Comparison of ENCODE assay signal across 7 mouse cellular contexts in genomic region chr6:87277527-87277926, GRCm38 (mm10). TPM values are rescaled to one million over a fixed set of nuclear protein-coding genes. Genes with fewer than 3 reads are reported as not detected.
A peak's percentile ranks its signal among the peaks of the same experiment; 100 is the strongest.
DNase-seq lines count a peak whose midpoint lies in the region; ATAC-seq lines count a peak whose summit lies in the region.

No protein-coding gene starts in this region.

- no peak overlapping the region for H3K4me2 ChIP-seq in midbrain, embryonic 11.5 days
- H3K4me2 ChIP-seq in midbrain, embryonic 15.5 days = no peak overlapping the region
- no peak overlapping the region for H3K4me2 ChIP-seq in embryonic facial prominence, embryonic 14.5 days (ENCODE audit: low read depth, low read length)
- H3K4me2 ChIP-seq in limb, embryonic 13.5 days (replicated peaks) = no peak overlapping the region

- WGBS in midbrain, embryonic 11.5 days = 40% methylated on average over 3 of the region's 3 CpGs
- WGBS in midbrain, embryonic 15.5 days = 35% methylated on average over 3 of the region's 3 CpGs
- WGBS in embryonic facial prominence, embryonic 14.5 days = 27% methylated on average over 3 of the region's 3 CpGs
- WGBS in limb, embryonic 13.5 days = 28% methylated on average over 3 of the region's 3 CpGs

- H3K9ac ChIP-seq in midbrain, embryonic 11.5 days (ENCODE audit: low read length) = no peak overlapping the region
- no peak overlapping the region for H3K9ac ChIP-seq in midbrain, embryonic 15.5 days
- no peak overlapping the region for H3K9ac ChIP-seq in embryonic facial prominence, embryonic 14.5 days (ENCODE audit: low read depth, low read length)
- no peak overlapping the region for H3K9ac ChIP-seq in limb, embryonic 13.5 days

- DNase-seq in midbrain, embryonic 11.5 days (ENCODE audit: low spot score, missing footprints) = no peak
- DNase-seq in embryonic facial prominence, embryonic 14.5 days (ENCODE audit: low spot score) = peak; percentile 88
- peak; percentile 36 for DNase-seq in ovary, postnatal 36 days (ENCODE audit: low spot score)

- H3K36me3 ChIP-seq in midbrain, embryonic 11.5 days (ENCODE audit: control insufficient read depth, insufficient read depth, low read length) = peaks cover 4% of the 10 kb centered on the region; the same call in 1 of the 2 replicates
- no peaks in the 10 kb centered on the region for H3K36me3 ChIP-seq in midbrain, embryonic 15.5 days (replicated peaks)
- H3K36me3 ChIP-seq in embryonic facial prominence, embryonic 14.5 days (ENCODE audit: control insufficient read depth, insufficient read depth, low read length) = peaks cover 41% of the 10 kb centered on the region
- peaks cover 59% of the 10 kb centered on the region for H3K36me3 ChIP-seq in limb, embryonic 13.5 days

- no peaks in the 10 kb centered on the region for H3K27me3 ChIP-seq in midbrain, embryonic 11.5 days (ENCODE audit: control insufficient read depth, insufficient read depth, low read length)
- H3K27me3 ChIP-seq in midbrain, embryonic 15.5 days (replicated peaks) = no peaks in the 10 kb centered on the region
- H3K27me3 ChIP-seq in embryonic facial prominence, embryonic 14.5 days (replicated peaks; ENCODE audit: control insufficient read depth, insufficient read depth, low read length) = no peaks in the 10 kb centered on the region
- no peaks in the 10 kb centered on the region for H3K27me3 ChIP-seq in limb, embryonic 13.5 days

- peaks cover 4% of the 10 kb centered on the region; the same call in 1 of the 2 replicates for H3K9me3 ChIP-seq in midbrain, embryonic 11.5 days (ENCODE audit: control insufficient read depth, low read length)
- no peaks in the 10 kb centered on the region for H3K9me3 ChIP-seq in midbrain, embryonic 15.5 days
- H3K9me3 ChIP-seq in embryonic facial prominence, embryonic 14.5 days (ENCODE audit: control insufficient read depth, low read length) = peaks cover 5% of the 10 kb centered on the region
- H3K9me3 ChIP-seq in limb, embryonic 13.5 days = peaks cover 4% of the 10 kb centered on the region; the same call in 1 of the 2 replicates

- ATAC-seq in midbrain, embryonic 11.5 days (ENCODE audit: low FRiP score) = peak; percentile 50; the same call in 1 of the 2 replicates
- ATAC-seq in midbrain, embryonic 15.5 days (replicated peaks) = no peak
- peak; percentile 56 for ATAC-seq in embryonic facial prominence, embryonic 14.5 days (ENCODE audit: low read depth)
- ATAC-seq in hematopoietic stem cell, adult 5-6 weeks (replicated peaks in 1 of 2; ENCODE audit: insufficient read depth in 1 of 2, low FRiP score in 2 of 2, low TSS enrichment in 1 of 2, low read depth in 1 of 2, poor library complexity in 2 of 2, severe bottlenecking in 2 of 2) = peak; percentile 26 to 44; a peak in 2 of 4 replicates
- no peak for ATAC-seq in limb, embryonic 13.5 days (ENCODE audit: low FRiP score, low read depth)
- no peak for ATAC-seq in megakaryocyte-erythroid progenitor cell, adult 5-6 weeks (replicated peaks; ENCODE audit: low FRiP score, low TSS enrichment, poor library complexity, severe bottlenecking)

- H3K4me1 ChIP-seq in midbrain, embryonic 11.5 days (ENCODE audit: control insufficient read depth, insufficient read depth, low read length) = peaks cover 5% of the 10 kb centered on the region
- peaks cover 6% of the 10 kb centered on the region; the same call in 1 of the 2 replicates for H3K4me1 ChIP-seq in midbrain, embryonic 15.5 days
- H3K4me1 ChIP-seq in embryonic facial prominence, embryonic 14.5 days (ENCODE audit: control insufficient read depth, insufficient read depth, low read length) = peaks cover 25% of the 10 kb centered on the region
- peaks cover 49% of the 10 kb centered on the region for H3K4me1 ChIP-seq in limb, embryonic 13.5 days

- H3K4me3 ChIP-seq in midbrain, embryonic 11.5 days (ENCODE audit: low read depth, low read length) = no peak overlapping the region
- H3K4me3 ChIP-seq in midbrain, embryonic 15.5 days = no peak overlapping the region
- H3K4me3 ChIP-seq in embryonic facial prominence, embryonic 14.5 days (ENCODE audit: low read depth, low read length) = no peak overlapping the region
- H3K4me3 ChIP-seq in limb, embryonic 13.5 days = no peak overlapping the region

- no peak overlapping the region for H3K27ac ChIP-seq in midbrain, embryonic 11.5 days (ENCODE audit: low read depth, low read length)
- no peak overlapping the region for H3K27ac ChIP-seq in midbrain, embryonic 15.5 days
- no peak overlapping the region; the same call in 1 of the 2 replicates for H3K27ac ChIP-seq in embryonic facial prominence, embryonic 14.5 days (replicated peaks; ENCODE audit: low read depth, low read length)
- H3K27ac ChIP-seq in limb, embryonic 13.5 days = peak overlapping the region; percentile 45; the same call in 1 of the 2 replicates

RNA-seq across cellular contexts. Expression of gene Antxr1, which starts 58.1 kb away (rescaled TPM):
- 4.9 and 5.4 TPM in 2 replicates for polyA plus RNA-seq in midbrain, embryonic 11.5 days (2014; fragmentation: Nextera tagmentation; extraction: Ambion mirVana)
- 3.4 and 3.9 TPM in 2 replicates for polyA plus RNA-seq in midbrain, embryonic 15.5 days (2015; fragmentation: Nextera tagmentation; extraction: Ambion mirVana)
- polyA plus RNA-seq in embryonic facial prominence, embryonic 14.5 days (2014; fragmentation: Nextera tagmentation; extraction: Ambion mirVana) = 28.6 and 29.1 TPM in 2 replicates
- 0.10 and 2.5 TPM in 2 replicates for total RNA-seq in hematopoietic stem cell, adult 5-6 weeks (2017)
- polyA plus RNA-seq in limb, embryonic 13.5 days (2015; fragmentation: Nextera tagmentation; extraction: Ambion mirVana) = 20.2 and 21.1 TPM in 2 replicates
- total RNA-seq in megakaryocyte-erythroid progenitor cell, adult 5-6 weeks (2014; fragmentation: Nextera tagmentation) = not detected in 2 replicates
- total RNA-seq in megakaryocyte-erythroid progenitor cell, adult 5-6 weeks (2017) = not detected in 2 replicates

Comparison
In these comparisons a context has a peak if more than half of its experiments do, and no peak if none do; other contexts are left out.
1. ATAC-seq: peak in midbrain, embryonic 11.5 days (single experiment), embryonic facial prominence, embryonic 14.5 days (single experiment) and hematopoietic stem cell, adult 5-6 weeks (2 of 2); none in midbrain, embryonic 15.5 days (single experiment), limb, embryonic 13.5 days (single experiment) and megakaryocyte-erythroid progenitor cell, adult 5-6 weeks (single experiment).